Mouse (Mus musculus) heart, embryonic 15.5 days (tissue): ENCODE results near the gene Smyd2. TPM values are rescaled to one million over a fixed set of nuclear protein-coding genes. Genes with fewer than 3 reads are reported as not detected.

Source experiments
- ATAC-seq: fragments of 200-750 bp; cut with Nextera tagmentation; replicated peaks from 2 replicates; pipeline ENCODE4 v1.8.0; 2017; ENCODE audit warnings: low read depth, moderate TSS enrichment; ENCODE audit not compliant: insufficient number of reproducible peaks, insufficient read depth, low FRiP score
- H3K27ac ChIP-seq: fragments of 300-500 bp; sonication (generic); 2 replicates; pipeline ENCODE4 v1.5.1; 2015; ENCODE audit warnings: mild to moderate bottlenecking, inconsistent platforms
- H3K27me3 ChIP-seq: fragments of 300-500 bp; sonication (generic); 2 replicates; pipeline ENCODE4 v1.6.1; 2015; ENCODE audit warnings: inconsistent platforms
- H3K36me3 ChIP-seq: fragments of 300-500 bp; sonication (generic); 2 replicates; pipeline ENCODE4 v1.6.1; 2015; ENCODE audit warnings: mild to moderate bottlenecking, inconsistent platforms
- H3K4me1 ChIP-seq: fragments of 300-500 bp; sonication (generic); replicated peaks from 2 replicates; pipeline ENCODE4 v1.6.1; 2015; ENCODE audit warnings: inconsistent platforms
- H3K4me2 ChIP-seq: fragments of 300-500 bp; sonication (generic); 2 replicates; pipeline ENCODE4 v1.6.1; 2015; ENCODE audit warnings: inconsistent platforms, mild to moderate bottlenecking, moderate library complexity
- H3K4me3 ChIP-seq: fragments of 300-500 bp; sonication (generic); 2 replicates; pipeline ENCODE4 v1.5.1; 2015; ENCODE audit warnings: mild to moderate bottlenecking, inconsistent platforms
- H3K9ac ChIP-seq: fragments of 300-500 bp; sonication (generic); 2 replicates; pipeline ENCODE4 v1.6.1; 2015; ENCODE audit warnings: mild to moderate bottlenecking, inconsistent platforms
- H3K9me3 ChIP-seq: fragments of 300-500 bp; sonication (generic); replicated peaks from 2 replicates; pipeline ENCODE4 v1.6.1; 2016; ENCODE audit warnings: inconsistent platforms
- WGBS: fragments of 180-500 bp; shearing (Covaris S2); methylation state at CpG from one replicate; pipeline ENCODE4 v1.1.7; 2015; ENCODE audit warnings: mixed read lengths; 5-methylcytosine and 5-hydroxymethylcytosine counted together
- polyA plus RNA-seq: library from polyadenylated mRNA; unstranded; fragments of >200 nt; fragmentation: Nextera tagmentation; extraction: Ambion mirVana; gene quantifications from 2 replicates; pipeline ENCODE4 v1.2.1, GENCODE M21; 2015

Smyd2 gene
- polyA plus RNA-seq, 1 experiment from 2014 or later: 208 TPM

- Histone ChIP-seq H3K27me3 (no peaks in the 10 kb centered on the region), H3K4me2 (peak overlapping the region; percentile 35), H3K27ac (peak overlapping the region; percentile 69), H3K4me3 (0 out of 2 replicates have a peak overlapping the region, but pooled peaks have one; percentile 9), H3K4me1 (peaks cover 63% of the 10 kb centered on the region), H3K9me3 (no peaks in the 10 kb centered on the region), H3K36me3 (0 out of 2 replicates have a peak, but pooled peaks cover 6% of the 10 kb centered on the region), H3K9ac (0 out of 2 replicates have a peak overlapping the region, but pooled peaks have one; percentile 42)
- no peak for ATAC-seq
- 40% methylated on average over 4 of the region's 4 CpGs for WGBS
Measured at GRCm38 (mm10) chr1:189917126-189917500, 5.0 kb downstream of the Smyd2 start.

GRCm38 (mm10) chr1:189916422-189917125 is 5.6 kb downstream of the Smyd2 start:
- H3K9ac ChIP-seq: peak overlapping the region; percentile 42
- WGBS: 56% methylated on average over 10 of the region's 10 CpGs
- peak overlapping the region; percentile 35 for H3K4me2 ChIP-seq
- no peaks in the 10 kb centered on the region for H3K27me3 ChIP-seq
- peak overlapping the region; percentile 9; the same call in 1 of the 2 replicates for H3K4me3 ChIP-seq
- peaks cover 68% of the 10 kb centered on the region for H3K4me1 ChIP-seq
- H3K9me3 ChIP-seq: no peaks in the 10 kb centered on the region
- 0 out of 2 replicates have a peak, but pooled peaks cover 6% of the 10 kb centered on the region for H3K36me3 ChIP-seq
- peak overlapping the region; percentile 69 for H3K27ac ChIP-seq
- ATAC-seq: no peak

GRCm38 (mm10) chr1:189913093-189913760 is 8.9 kb downstream of the Smyd2 start:
- Histone ChIP-seq H3K27ac (peak overlapping the region; percentile 11; the same call in 1 of the 2 replicates), H3K9ac (no peak overlapping the region), H3K27me3 (no peaks in the 10 kb centered on the region), H3K4me3 (no peak overlapping the region), H3K36me3 (peaks cover 9% of the 10 kb centered on the region; the same call in 1 of the 2 replicates), H3K4me1 (peaks cover 77% of the 10 kb centered on the region), H3K9me3 (no peaks in the 10 kb centered on the region), H3K4me2 (no peak overlapping the region)
- no peak for ATAC-seq
- 79% methylated on average over 21 of the region's 21 CpGs for WGBS

- WGBS: 32% methylated on average over 13 of the region's 13 CpGs
Measured at GRCm38 (mm10) chr1:189910685-189911345, 11.3 kb downstream of the Smyd2 start.

GRCm38 (mm10) chr1:189903169-189903568 is 19.0 kb downstream of the Smyd2 start:
- 66% methylated on average over 11 of the region's 11 CpGs for WGBS
- H3K27ac ChIP-seq: no peak overlapping the region
- peaks cover 49% of the 10 kb centered on the region for H3K4me1 ChIP-seq
- H3K9ac ChIP-seq: no peak overlapping the region
- no peaks in the 10 kb centered on the region for H3K27me3 ChIP-seq
- no peaks in the 10 kb centered on the region for H3K9me3 ChIP-seq
- no peak overlapping the region for H3K4me3 ChIP-seq
- no peak for ATAC-seq
- no peak overlapping the region for H3K4me2 ChIP-seq
- H3K36me3 ChIP-seq: peaks cover 2% of the 10 kb centered on the region; the same call in 1 of the 2 replicates

More at GRCm38 (mm10) chr1:189910685-189911345, 11.3 kb downstream of the Smyd2 start:
- H3K36me3 ChIP-seq: peaks cover 12% of the 10 kb centered on the region; the same call in 1 of the 2 replicates
- peak; percentile 76 for ATAC-seq
- H3K27me3 ChIP-seq: no peaks in the 10 kb centered on the region
- H3K27ac ChIP-seq: peak overlapping the region; percentile 77
- peak overlapping the region; percentile 19; the same call in 1 of the 2 replicates for H3K9ac ChIP-seq
- H3K9me3 ChIP-seq: no peaks in the 10 kb centered on the region
- peaks cover 68% of the 10 kb centered on the region for H3K4me1 ChIP-seq
- peak overlapping the region; percentile 45 for H3K4me2 ChIP-seq
- peak overlapping the region; percentile 14; the same call in 1 of the 2 replicates for H3K4me3 ChIP-seq

GRCm38 (mm10) chr1:189902413-189902812 is 19.8 kb downstream of the Smyd2 start:
- Histone ChIP-seq H3K9ac (no peak overlapping the region), H3K27ac (no peak overlapping the region; the same call in 1 of the 2 replicates), H3K27me3 (no peaks in the 10 kb centered on the region), H3K4me3 (no peak overlapping the region), H3K36me3 (no peaks in the 10 kb centered on the region), H3K4me2 (no peak overlapping the region), H3K4me1 (peaks cover 48% of the 10 kb centered on the region), H3K9me3 (no peaks in the 10 kb centered on the region)
- ATAC-seq: no peak
- 84% methylated on average over 9 of the region's 9 CpGs for WGBS

- Histone ChIP-seq H3K4me2 (no peak overlapping the region), H3K9me3 (no peaks in the 10 kb centered on the region), H3K36me3 (peaks cover 25% of the 10 kb centered on the region), H3K27ac (peak overlapping the region; percentile 44), H3K4me3 (no peak overlapping the region), H3K4me1 (peaks cover 48% of the 10 kb centered on the region), H3K27me3 (no peaks in the 10 kb centered on the region), H3K9ac (0 out of 2 replicates have a peak overlapping the region, but pooled peaks have one; percentile 20)
- ATAC-seq: no peak
- 65% methylated on average over 6 of the region's 6 CpGs for WGBS
Measured at GRCm38 (mm10) chr1:189899526-189899925, 22.6 kb downstream of the Smyd2 start.

- peaks cover 46% of the 10 kb centered on the region for H3K4me1 ChIP-seq
- H3K27me3 ChIP-seq: no peaks in the 10 kb centered on the region
- H3K36me3 ChIP-seq: peaks cover 31% of the 10 kb centered on the region
- peak overlapping the region; percentile 44 for H3K27ac ChIP-seq
- no peak for ATAC-seq
- H3K4me3 ChIP-seq: no peak overlapping the region
- no peak overlapping the region for H3K9ac ChIP-seq
- H3K9me3 ChIP-seq: no peaks in the 10 kb centered on the region
- no peak overlapping the region for H3K4me2 ChIP-seq
- 41% methylated on average over 13 of the region's 13 CpGs for WGBS
Measured at GRCm38 (mm10) chr1:189898708-189899107, 23.5 kb downstream of the Smyd2 start.

GRCm38 (mm10) chr1:189897861-189898260 is 24.3 kb downstream of the Smyd2 start:
- H3K4me1 ChIP-seq: peaks cover 39% of the 10 kb centered on the region
- no peak overlapping the region for H3K4me2 ChIP-seq
- H3K4me3 ChIP-seq: no peak overlapping the region
- no peak overlapping the region for H3K9ac ChIP-seq
- no peaks in the 10 kb centered on the region for H3K27me3 ChIP-seq
- peaks cover 39% of the 10 kb centered on the region for H3K36me3 ChIP-seq
- H3K27ac ChIP-seq: peak overlapping the region; percentile 44
- peak; percentile 41; the same call in 1 of the 2 replicates for ATAC-seq
- no peaks in the 10 kb centered on the region for H3K9me3 ChIP-seq
- WGBS: 60% methylated on average over 9 of the region's 9 CpGs

- Histone ChIP-seq H3K9me3 (no peaks in the 10 kb centered on the region), H3K9ac (no peak overlapping the region), H3K4me3 (no peak overlapping the region), H3K36me3 (peaks cover 49% of the 10 kb centered on the region), H3K4me2 (no peak overlapping the region), H3K27ac (no peak overlapping the region), H3K27me3 (no peaks in the 10 kb centered on the region), H3K4me1 (peaks cover 20% of the 10 kb centered on the region)
- no peak for ATAC-seq
- 81% methylated on average over 9 of the region's 9 CpGs for WGBS
Measured at GRCm38 (mm10) chr1:189894191-189894590, 28.0 kb downstream of the Smyd2 start.

- WGBS: 43% methylated on average over 10 of the region's 10 CpGs
- no peak overlapping the region for H3K9ac ChIP-seq
- H3K36me3 ChIP-seq: peaks cover 40% of the 10 kb centered on the region
- H3K4me3 ChIP-seq: no peak overlapping the region
- no peak overlapping the region for H3K4me2 ChIP-seq
- no peak for ATAC-seq
- no peaks in the 10 kb centered on the region for H3K27me3 ChIP-seq
- H3K27ac ChIP-seq: peak overlapping the region; percentile 62
- no peaks in the 10 kb centered on the region for H3K9me3 ChIP-seq
- H3K4me1 ChIP-seq: peaks cover 20% of the 10 kb centered on the region
Measured at GRCm38 (mm10) chr1:189888749-189889148, 33.4 kb downstream of the Smyd2 start.
